Mouse (Mus musculus): ENCODE measurements around the gene Olfr1432. TPM values are rescaled to one million over a fixed set of nuclear protein-coding genes. Genes with fewer than 3 reads are reported as not detected.
"Not testable (repeated sequence)": the region's sequence is repeated elsewhere in the genome, so short reads cannot be mapped to it uniquely, and the experiment has no call there.

The Olfr1432 gene
- not detected for total RNA-seq (2022)

GRCm38 (mm10) chr19:12232496-12232895 is at the start of gene Olfr1432:
TSS of gene Olfr1432 (minus strand) at chr19:12232596.
- DNase-seq (ENCODE audit: low spot score in 2 of 2): not testable (repeated sequence)

- DNase-seq (ENCODE audit: low spot score in 2 of 2): no peak
Observed at GRCm38 (mm10) chr19:12279554-12279953, 47.2 kb upstream of the Olfr1432 start, which contains the start of gene Olfr1434. TSS of gene Olfr1434 (plus strand) at chr19:12279854.

- no peak for DNase-seq (ENCODE audit: low spot score in 2 of 2)
Observed at GRCm38 (mm10) chr19:12260732-12261131, 28.3 kb upstream of the Olfr1432 start, which contains the start of gene Olfr235. TSS of gene Olfr235 (plus strand) at chr19:12261032.

- DNase-seq (ENCODE audit: low spot score in 2 of 2): no peak
Observed at GRCm38 (mm10) chr19:12241559-12241958, 9.2 kb upstream of the Olfr1432 start, which contains the start of gene Olfr262. TSS of gene Olfr262 (minus strand) at chr19:12241659.

GRCm38 (mm10) chr19:12200334-12200733 is 32.1 kb downstream of the Olfr1432 start, which contains the start of gene Olfr1431:
TSS of gene Olfr1431 (plus strand) at chr19:12200634.
- DNase-seq (ENCODE audit: low spot score in 2 of 2): no peak

GRCm38 (mm10) chr19:12199076-12199475 is 33.3 kb downstream of the Olfr1432 start:
- not testable (repeated sequence) for DNase-seq (ENCODE audit: low spot score in 2 of 2)

Other genes with a start within 250 kb of the Olfr1432 start
- not detected for gene Olfr1423, start 191.3 kb downstream of the Olfr1432 start, total RNA-seq (2022)
- gene Olfr1424, start 169.9 kb downstream of the Olfr1432 start, total RNA-seq (2022): not detected
- not detected for gene Olfr1425, start 154.9 kb downstream of the Olfr1432 start, total RNA-seq (2022)
- gene Olfr1426, start 140.6 kb downstream of the Olfr1432 start, total RNA-seq (2022): not detected
- gene Olfr1427, start 129.3 kb downstream of the Olfr1432 start, total RNA-seq (2022): not detected
- not detected for gene Olfr1428, start 116.7 kb downstream of the Olfr1432 start, total RNA-seq (2022)
- gene Olfr76, start 109.4 kb downstream of the Olfr1432 start, total RNA-seq (2022): not detected
- not detected for gene Olfr1555-ps1, start 62.5 kb downstream of the Olfr1432 start, total RNA-seq (2022)
- gene Olfr1431, start 32.0 kb downstream of the Olfr1432 start, total RNA-seq (2022): not detected
- not detected for gene Olfr262, start 9.1 kb upstream of the Olfr1432 start, total RNA-seq (2022)
- gene Olfr235, start 28.4 kb upstream of the Olfr1432 start, total RNA-seq (2022): not detected
- not detected for gene Olfr1434, start 47.3 kb upstream of the Olfr1432 start, total RNA-seq (2022)
- gene Olfr1436, start 66.5 kb upstream of the Olfr1432 start, total RNA-seq (2022): not detected
- not detected for gene Olfr1437, start 92.5 kb upstream of the Olfr1432 start, total RNA-seq (2022)
- not detected for gene Olfr1438-ps1, start 103.3 kb upstream of the Olfr1432 start, total RNA-seq (2022)
- gene Olfr1440, start 154.7 kb upstream of the Olfr1432 start, total RNA-seq (2022): not detected
- gene Olfr1441, start 184.8 kb upstream of the Olfr1432 start, total RNA-seq (2022): not detected
- not detected for gene Pfpl, start 195.3 kb upstream of the Olfr1432 start, total RNA-seq (2022)
- 1 to 10 TPM in 2 of 4 experiments, under 1 TPM in 2; 0.53 to 1.4 (median 0.91) TPM for gene Mpeg1, start 228.2 kb upstream of the Olfr1432 start, total RNA-seq (2022)

Measured in gastrocnemius, adult 8-10 months (tissue).